Mouse (Mus musculus): ENCODE results near the gene Gsdma2.

Gene Gsdma2

DNA sequence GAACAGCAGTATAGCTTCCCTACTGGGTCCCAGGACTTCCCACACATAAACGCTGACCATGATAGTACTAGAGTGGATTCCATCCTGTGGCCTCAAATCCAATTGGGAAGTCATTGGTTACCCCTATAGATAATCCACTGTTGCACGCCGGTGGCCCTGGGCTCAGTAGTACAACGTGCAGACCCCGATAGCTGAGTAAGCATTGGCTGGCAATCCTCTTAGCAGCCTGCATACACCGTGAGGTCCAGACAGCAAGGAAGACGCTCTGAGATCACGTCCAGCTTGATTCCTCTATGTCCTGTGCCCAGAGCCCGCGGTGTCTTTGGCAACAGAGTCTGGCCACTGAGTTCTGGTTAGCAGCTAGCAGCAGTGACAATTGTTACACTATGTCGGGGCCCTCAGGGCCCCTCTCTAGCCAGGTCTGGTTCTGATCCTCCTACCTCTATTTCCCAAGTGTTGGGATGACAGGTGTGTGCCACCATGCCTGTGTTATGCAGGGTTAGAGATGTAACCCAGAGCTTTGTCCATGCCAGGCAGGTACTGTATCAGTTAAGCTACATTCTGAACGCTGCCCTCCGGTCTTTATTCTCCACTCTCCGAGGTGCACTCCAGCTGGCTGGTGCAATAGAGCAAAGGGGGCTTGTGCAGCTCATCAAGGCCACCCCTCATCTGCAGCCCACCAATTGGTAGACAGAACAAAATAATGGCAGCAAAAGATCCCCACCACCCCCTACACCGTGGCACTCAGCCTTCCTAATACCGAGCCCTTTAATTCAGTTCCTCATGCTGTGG, 52.5 kb downstream of the Gsdma2 start:
- DNase-seq (ENCODE audit: low spot score in 2 of 2) = no peak

DNA sequence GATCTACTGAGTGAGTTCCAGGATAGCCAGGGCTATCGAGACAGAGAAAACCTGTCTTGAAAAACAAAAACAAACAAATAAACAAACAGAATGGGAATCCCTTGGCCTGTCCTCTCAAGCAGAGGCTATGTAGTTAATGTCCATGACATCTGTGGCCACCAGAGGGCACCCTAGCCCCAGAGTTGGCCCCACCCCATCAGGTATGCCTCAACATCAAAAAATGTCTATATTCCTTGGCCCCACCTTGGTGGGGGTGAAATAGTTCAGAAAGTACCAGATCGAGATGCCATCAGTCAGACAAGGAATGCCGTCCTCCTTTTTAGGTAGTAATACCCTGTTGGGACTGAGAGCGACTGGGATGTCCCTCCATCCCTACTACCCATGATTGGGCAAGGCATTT, 53.4 kb downstream of the Gsdma2 start:
- peak in 1 of 2 experiments; percentile 82 for DNase-seq (ENCODE audit: low spot score in 2 of 2)

DNA sequence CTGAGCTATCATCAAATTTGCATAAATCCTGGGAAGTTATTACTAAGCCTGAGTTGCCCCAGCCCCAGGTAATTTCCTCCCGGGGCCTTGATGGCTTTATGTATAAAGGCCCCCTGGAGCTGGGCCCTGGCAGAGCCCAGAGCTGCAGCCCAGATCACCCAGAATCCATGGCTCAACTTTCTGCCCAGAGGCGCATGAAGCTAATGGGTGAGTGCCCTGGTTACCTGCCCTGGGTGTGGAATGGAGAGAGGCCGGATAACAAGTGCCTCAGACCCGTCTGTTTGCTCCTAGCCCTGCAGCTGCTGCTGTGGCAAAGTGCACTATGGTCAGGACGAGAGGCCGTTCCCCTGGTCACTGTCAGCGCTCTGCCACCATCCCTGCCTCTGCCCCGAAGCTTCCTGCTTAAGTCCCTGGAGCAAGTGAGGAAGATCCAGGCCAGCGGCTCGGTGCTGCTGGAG, 54.7 kb downstream of the Gsdma2 start, which contains the start of gene Csf3:
TSS of gene Csf3 (plus strand) at position 51 of the 458 bp plus-strand sequence.
- no peak for DNase-seq (ENCODE audit: low spot score in 2 of 2)

DNA sequence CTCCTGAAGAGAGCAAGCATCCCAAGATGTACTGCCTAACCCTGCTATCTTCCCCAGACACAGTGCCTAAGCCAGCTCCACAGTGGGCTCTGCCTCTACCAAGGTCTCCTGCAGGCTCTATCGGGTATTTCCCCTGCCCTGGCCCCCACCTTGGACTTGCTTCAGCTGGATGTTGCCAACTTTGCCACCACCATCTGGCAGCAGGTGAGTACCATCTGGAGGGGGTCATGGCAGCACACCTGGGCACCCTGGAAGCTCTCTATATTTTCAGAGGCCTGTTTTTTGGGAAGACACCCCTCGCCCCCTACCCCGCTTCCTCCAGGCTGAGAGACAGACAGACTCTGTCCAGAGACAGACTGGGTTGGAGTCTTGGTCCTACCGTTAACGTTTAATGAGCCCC, 55.8 kb downstream of the Gsdma2 start:
- DNase-seq (ENCODE audit: low spot score in 2 of 2) = no peak

DNA sequence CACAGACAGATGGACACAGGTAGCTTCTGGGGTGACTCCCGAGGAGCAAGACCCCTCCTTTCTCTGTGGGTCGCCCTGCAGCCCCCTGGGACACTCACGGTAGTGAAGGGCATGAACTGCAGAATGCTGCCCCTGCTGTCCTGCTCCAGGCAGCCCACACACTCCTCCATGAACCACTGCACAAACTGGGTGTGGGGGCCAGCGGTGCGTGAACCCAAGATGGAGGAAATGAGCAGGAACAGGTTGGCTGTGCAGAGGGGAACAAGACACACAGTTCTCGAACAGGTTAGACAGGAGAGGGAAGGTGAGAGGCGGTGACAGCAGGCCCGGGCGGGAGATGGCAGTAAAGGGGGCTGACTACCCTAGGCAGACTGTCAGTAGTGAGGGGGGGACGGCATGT, 58.5 kb downstream of the Gsdma2 start:
- DNase-seq (ENCODE audit: low spot score in 2 of 2) = no peak

Measured in left cerebral cortex, adult 9 months (tissue).